Mouse (Mus musculus): ENCODE data around the gene Btbd8. TPM values are rescaled to one million over a fixed set of nuclear protein-coding genes. Genes with fewer than 3 reads are reported as not detected.
A peak's percentile ranks its signal among the peaks of the same experiment; 100 is the strongest.

Gene Btbd8
- polyA plus RNA-seq, 1 experiment from 2014 or later, result 2.7 TPM

DNA sequence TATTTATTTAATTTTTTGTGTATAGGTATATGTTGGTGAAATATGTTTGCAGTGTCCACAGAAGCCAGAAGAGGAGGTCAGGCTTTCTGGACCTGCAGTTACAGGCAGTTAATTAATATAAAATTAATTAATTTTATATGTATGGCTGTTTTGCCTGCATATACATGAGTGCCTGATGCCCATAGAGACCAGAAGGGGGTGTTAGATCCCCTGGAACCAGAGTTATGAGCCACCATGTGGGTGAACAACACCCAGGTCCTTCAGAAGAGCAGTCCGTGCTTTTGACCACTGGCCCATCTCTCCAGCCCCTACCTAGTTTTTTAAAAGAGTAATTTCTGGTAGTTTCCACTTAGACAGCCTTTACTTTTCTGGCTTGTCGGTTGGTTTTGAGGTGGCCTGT is 25.5 kb upstream of the Btbd8 start:
- WGBS, result 85% methylated on average over 2 of the region's 2 CpGs
- Histone ChIP-seq H3K27me3 (ENCODE audit: insufficient read depth, low read length) (no peaks in the 10 kb centered on the region), H3K9me3 (ENCODE audit: low read length) (no peaks in the 10 kb centered on the region), H3K4me3 (ENCODE audit: low read length) (no peak overlapping the region), H3K4me2 (replicated peaks; ENCODE audit: low read depth, low read length) (no peak overlapping the region), H3K36me3 (ENCODE audit: insufficient read depth, low read length) (no peaks in the 10 kb centered on the region), H3K27ac (ENCODE audit: low read length) (no peak overlapping the region), H3K9ac (replicated peaks; ENCODE audit: low read length) (no peak overlapping the region), H3K4me1 (ENCODE audit: insufficient read depth, low read length) (no peaks in the 10 kb centered on the region)
- no peak for ATAC-seq (ENCODE audit: low FRiP score, low TSS enrichment)

DNA sequence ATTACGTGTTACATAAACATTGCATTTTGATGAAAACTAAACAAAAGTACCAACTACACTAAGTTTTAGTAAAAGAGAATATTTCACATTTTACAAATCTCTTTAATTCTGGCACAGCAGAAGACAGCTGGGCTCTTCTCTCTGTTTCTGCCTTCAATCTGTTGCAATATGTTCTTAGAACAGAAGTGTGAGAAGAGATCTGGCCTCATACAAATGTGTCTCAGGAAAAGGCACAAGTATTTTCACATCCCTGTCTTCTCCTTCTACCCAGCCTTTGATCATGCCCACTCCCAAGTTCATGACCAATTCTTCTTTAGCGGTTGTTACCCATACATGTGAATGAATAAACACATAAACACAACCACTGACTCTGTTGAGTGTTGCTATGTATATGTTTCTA is 22.7 kb upstream of the Btbd8 start:
- Histone ChIP-seq H3K9ac (replicated peaks; ENCODE audit: low read length) (no peak overlapping the region), H3K4me3 (ENCODE audit: low read length) (no peak overlapping the region), H3K4me2 (replicated peaks; ENCODE audit: low read depth, low read length) (no peak overlapping the region), H3K27me3 (ENCODE audit: insufficient read depth, low read length) (no peaks in the 10 kb centered on the region), H3K27ac (ENCODE audit: low read length) (no peak overlapping the region), H3K4me1 (ENCODE audit: insufficient read depth, low read length) (no peaks in the 10 kb centered on the region), H3K36me3 (ENCODE audit: insufficient read depth, low read length) (no peaks in the 10 kb centered on the region), H3K9me3 (ENCODE audit: low read length) (no peaks in the 10 kb centered on the region)
- 83% methylated on average over 2 of the region's 2 CpGs for WGBS
- no peak for ATAC-seq (ENCODE audit: low FRiP score, low TSS enrichment)

GRCm38 (mm10) chr5:107421676-107422075 is 16.1 kb upstream of the Btbd8 start:
- H3K9me3 ChIP-seq (ENCODE audit: low read length), result no peaks in the 10 kb centered on the region
- 24% methylated on average over 1 of the region's 1 CpGs for WGBS
- no peak for ATAC-seq (ENCODE audit: low FRiP score, low TSS enrichment)
- H3K4me1 ChIP-seq (ENCODE audit: insufficient read depth, low read length), result no peaks in the 10 kb centered on the region
- H3K4me2 ChIP-seq (replicated peaks; ENCODE audit: low read depth, low read length), result no peak overlapping the region
- H3K27ac ChIP-seq (ENCODE audit: low read length), result no peak overlapping the region
- H3K36me3 ChIP-seq (ENCODE audit: insufficient read depth, low read length), result no peaks in the 10 kb centered on the region
- H3K27me3 ChIP-seq (ENCODE audit: insufficient read depth, low read length), result no peaks in the 10 kb centered on the region
- H3K4me3 ChIP-seq (ENCODE audit: low read length), result no peak overlapping the region
- no peak overlapping the region for H3K9ac ChIP-seq (replicated peaks; ENCODE audit: low read length)

- 81% methylated on average over 3 of the region's 3 CpGs for WGBS
- no peaks in the 10 kb centered on the region; the same call in 1 of the 2 replicates for H3K27me3 ChIP-seq (ENCODE audit: insufficient read depth, low read length)
- H3K4me3 ChIP-seq (ENCODE audit: low read length), result no peak within 1 kb of the TSS
- no peak within 1 kb of the TSS for H3K9ac ChIP-seq (replicated peaks; ENCODE audit: low read length)
- no peak within 1 kb of the TSS for H3K27ac ChIP-seq (ENCODE audit: low read length)
- ATAC-seq (ENCODE audit: low FRiP score, low TSS enrichment), result no peak
- no peaks in the 10 kb centered on the region for H3K4me1 ChIP-seq (ENCODE audit: insufficient read depth, low read length)
- H3K36me3 ChIP-seq (ENCODE audit: insufficient read depth, low read length), result no peaks in the 10 kb centered on the region
- no peak within 1 kb of the TSS for H3K4me2 ChIP-seq (replicated peaks; ENCODE audit: low read depth, low read length)
- no peaks in the 10 kb centered on the region for H3K9me3 ChIP-seq (ENCODE audit: low read length)
These were observed 6.5 kb upstream of the Btbd8 start, which contains the start of gene Lpcat2b for GRCm38 (mm10) chr5:107431249-107431648. TSS of gene Lpcat2b (plus strand) at chr5:107431549.

DNA sequence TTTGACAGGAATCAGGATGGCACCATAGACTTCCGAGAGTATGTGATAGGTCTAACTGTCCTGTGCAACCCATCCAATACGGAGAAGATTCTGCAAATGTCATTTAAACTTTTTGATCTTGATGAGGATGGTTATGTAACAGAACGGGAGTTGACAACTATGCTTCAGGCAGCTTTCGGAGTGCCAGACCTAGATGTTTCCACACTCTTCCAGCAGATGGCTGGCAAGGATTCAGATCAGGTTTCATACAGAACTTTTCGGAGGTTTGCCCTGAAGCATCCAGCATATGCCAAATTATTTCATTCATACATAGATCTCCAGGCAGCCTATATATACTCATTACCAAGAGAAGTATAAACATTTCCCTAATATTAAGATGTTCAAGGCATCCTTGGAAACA is 3.8 kb upstream of the Btbd8 start:
- no peak overlapping the region for H3K4me2 ChIP-seq (replicated peaks; ENCODE audit: low read depth, low read length)
- H3K4me1 ChIP-seq (ENCODE audit: insufficient read depth, low read length), result peaks cover 10% of the 10 kb centered on the region
- H3K27ac ChIP-seq (ENCODE audit: low read length), result no peak overlapping the region
- no peak overlapping the region for H3K9ac ChIP-seq (replicated peaks; ENCODE audit: low read length)
- ATAC-seq (ENCODE audit: low FRiP score, low TSS enrichment), result no peak
- no peak overlapping the region for H3K4me3 ChIP-seq (ENCODE audit: low read length)
- no peaks in the 10 kb centered on the region for H3K36me3 ChIP-seq (ENCODE audit: insufficient read depth, low read length)
- WGBS, result 75% methylated on average over 5 of the region's 5 CpGs
- no peaks in the 10 kb centered on the region; the same call in 1 of the 2 replicates for H3K27me3 ChIP-seq (ENCODE audit: insufficient read depth, low read length)
- no peaks in the 10 kb centered on the region for H3K9me3 ChIP-seq (ENCODE audit: low read length)

DNA sequence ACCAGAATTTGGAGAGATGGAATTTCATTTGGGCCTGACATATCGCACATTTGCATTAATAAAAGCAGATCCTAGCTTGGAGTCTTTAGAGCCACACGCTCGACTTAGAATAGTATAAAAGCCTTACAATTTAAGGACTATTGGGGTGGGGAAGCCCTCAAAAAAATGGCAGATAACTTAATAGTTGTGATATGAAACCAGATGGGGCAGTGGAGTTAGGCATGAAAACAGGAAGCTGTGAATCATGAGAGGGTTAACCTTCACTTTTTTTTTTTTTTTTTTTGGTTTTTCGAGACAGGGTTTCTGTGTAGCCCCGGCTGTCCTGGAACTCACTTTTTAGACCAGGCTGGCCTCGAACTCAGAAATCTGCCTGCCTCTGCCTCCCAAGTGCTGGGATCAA is 1.6 kb upstream of the Btbd8 start:
- Histone ChIP-seq H3K4me1 (ENCODE audit: insufficient read depth, low read length) (peaks cover 11% of the 10 kb centered on the region), H3K9ac (replicated peaks; ENCODE audit: low read length) (no peak overlapping the region), H3K27me3 (ENCODE audit: insufficient read depth, low read length) (no peaks in the 10 kb centered on the region; the same call in 1 of the 2 replicates), H3K9me3 (ENCODE audit: low read length) (no peaks in the 10 kb centered on the region), H3K4me2 (replicated peaks; ENCODE audit: low read depth, low read length) (no peak overlapping the region), H3K4me3 (ENCODE audit: low read length) (no peak overlapping the region), H3K36me3 (ENCODE audit: insufficient read depth, low read length) (no peaks in the 10 kb centered on the region), H3K27ac (ENCODE audit: low read length) (no peak overlapping the region)
- 83% methylated on average over 6 of the region's 6 CpGs for WGBS
- ATAC-seq (ENCODE audit: low FRiP score, low TSS enrichment), result no peak

- no peaks in the 10 kb centered on the region for H3K9me3 ChIP-seq (ENCODE audit: low read length)
- H3K36me3 ChIP-seq (ENCODE audit: insufficient read depth, low read length), result no peaks in the 10 kb centered on the region
- no peak for ATAC-seq (ENCODE audit: low FRiP score, low TSS enrichment)
- no peak overlapping the region for H3K4me2 ChIP-seq (replicated peaks; ENCODE audit: low read depth, low read length)
- no peak overlapping the region for H3K27ac ChIP-seq (ENCODE audit: low read length)
- 81% methylated on average over 6 of the region's 6 CpGs for WGBS
- no peak overlapping the region for H3K9ac ChIP-seq (replicated peaks; ENCODE audit: low read length)
- no peak overlapping the region for H3K4me3 ChIP-seq (ENCODE audit: low read length)
- peaks cover 11% of the 10 kb centered on the region for H3K4me1 ChIP-seq (ENCODE audit: insufficient read depth, low read length)
- H3K27me3 ChIP-seq (ENCODE audit: insufficient read depth, low read length), result no peaks in the 10 kb centered on the region; the same call in 1 of the 2 replicates
These were observed 1.1 kb upstream of the Btbd8 start for GRCm38 (mm10) chr5:107436587-107437209.

GRCm38 (mm10) chr5:107438353-107438752 is 556 bp downstream of the Btbd8 start:
- ATAC-seq (ENCODE audit: low FRiP score, low TSS enrichment), result peak; percentile 12; the same call in 1 of the 2 replicates
- Histone ChIP-seq H3K4me3 (ENCODE audit: low read length) (peak overlapping the region; percentile 93), H3K4me2 (replicated peaks; ENCODE audit: low read depth, low read length) (peak overlapping the region; percentile 77), H3K36me3 (ENCODE audit: insufficient read depth, low read length) (no peaks in the 10 kb centered on the region), H3K4me1 (ENCODE audit: insufficient read depth, low read length) (peaks cover 11% of the 10 kb centered on the region), H3K9ac (replicated peaks; ENCODE audit: low read length) (peak overlapping the region; percentile 96), H3K27me3 (ENCODE audit: insufficient read depth, low read length) (no peaks in the 10 kb centered on the region), H3K9me3 (ENCODE audit: low read length) (no peaks in the 10 kb centered on the region), H3K27ac (ENCODE audit: low read length) (peak overlapping the region; percentile 93)
- 19% methylated on average over 7 of the region's 7 CpGs for WGBS

- WGBS, result 82% methylated on average over 5 of the region's 5 CpGs
- ATAC-seq (ENCODE audit: low FRiP score, low TSS enrichment), result no peak
- Histone ChIP-seq H3K9me3 (ENCODE audit: low read length) (no peaks in the 10 kb centered on the region), H3K9ac (replicated peaks; ENCODE audit: low read length) (0 out of 2 replicates have a peak overlapping the region, but pooled peaks have one; percentile 11), H3K27me3 (ENCODE audit: insufficient read depth, low read length) (no peaks in the 10 kb centered on the region), H3K27ac (ENCODE audit: low read length) (no peak overlapping the region), H3K36me3 (ENCODE audit: insufficient read depth, low read length) (no peaks in the 10 kb centered on the region), H3K4me3 (ENCODE audit: low read length) (no peak overlapping the region), H3K4me1 (ENCODE audit: insufficient read depth, low read length) (peaks cover 11% of the 10 kb centered on the region), H3K4me2 (replicated peaks; ENCODE audit: low read depth, low read length) (no peak overlapping the region)
These were observed 4.1 kb downstream of the Btbd8 start for GRCm38 (mm10) chr5:107441881-107442280.

GRCm38 (mm10) chr5:107444251-107444650 is 6.5 kb downstream of the Btbd8 start:
- Histone ChIP-seq H3K9ac (replicated peaks; ENCODE audit: low read length) (no peak overlapping the region), H3K4me2 (replicated peaks; ENCODE audit: low read depth, low read length) (no peak overlapping the region), H3K9me3 (ENCODE audit: low read length) (no peaks in the 10 kb centered on the region), H3K36me3 (ENCODE audit: insufficient read depth, low read length) (no peaks in the 10 kb centered on the region), H3K4me1 (ENCODE audit: insufficient read depth, low read length) (no peaks in the 10 kb centered on the region), H3K27me3 (ENCODE audit: insufficient read depth, low read length) (no peaks in the 10 kb centered on the region), H3K27ac (ENCODE audit: low read length) (no peak overlapping the region), H3K4me3 (ENCODE audit: low read length) (no peak overlapping the region)
- ATAC-seq (ENCODE audit: low FRiP score, low TSS enrichment), result no peak
- 85% methylated on average over 4 of the region's 4 CpGs for WGBS

Data from kidney, embryonic 16.5 days (tissue).